Mouse (Mus musculus) neural tube, embryonic 14.5 days (tissue): ENCODE measurements around the gene Slc36a2. TPM values are rescaled to one million over a fixed set of nuclear protein-coding genes. Genes with fewer than 3 reads are reported as not detected.

Source experiments
- ATAC-seq: fragments of 200-750 bp; cut with Nextera tagmentation; 2 replicates; pipeline ENCODE4 v1.8.0; 2017; ENCODE audit warnings: low read depth, mild to moderate bottlenecking, moderate TSS enrichment, moderate library complexity
- H3K27ac ChIP-seq: fragments of 300-500 bp; sonication (generic); 2 replicates; pipeline ENCODE4 v1.5.1; 2014; ENCODE audit warnings: low read depth, mild to moderate bottlenecking, control low read depth, low read length, moderate library complexity, mixed read lengths
- H3K27me3 ChIP-seq: fragments of 300-500 bp; sonication (generic); 2 replicates; pipeline ENCODE4 v1.6.1; 2014; ENCODE audit warnings: low read length; ENCODE audit not compliant: control insufficient read depth, insufficient read depth
- H3K36me3 ChIP-seq: fragments of 300-500 bp; sonication (generic); 2 replicates; pipeline ENCODE4 v1.6.1; 2014; ENCODE audit warnings: low read length, mixed read lengths; ENCODE audit not compliant: control insufficient read depth, insufficient read depth
- H3K4me1 ChIP-seq: fragments of 300-500 bp; sonication (generic); 2 replicates; pipeline ENCODE4 v1.6.1; 2014; ENCODE audit warnings: low read length; ENCODE audit not compliant: control insufficient read depth, insufficient read depth
- H3K4me2 ChIP-seq: fragments of 300-500 bp; sonication (generic); 2 replicates; pipeline ENCODE4 v1.6.1; 2014; ENCODE audit warnings: mild to moderate bottlenecking, low read depth, low read length, control low read depth
- H3K4me3 ChIP-seq: fragments of 300-500 bp; sonication (generic); 2 replicates; pipeline ENCODE4 v1.5.1; 2014; ENCODE audit warnings: low read depth, low read length, control low read depth, mixed read lengths
- H3K9ac ChIP-seq: fragments of 300-500 bp; sonication (generic); replicated peaks from 2 replicates; pipeline ENCODE4 v1.6.1; 2014; ENCODE audit warnings: low read depth, mild to moderate bottlenecking, control low read depth, low read length, mixed read lengths
- H3K9me3 ChIP-seq: fragments of 300-500 bp; sonication (generic); 2 replicates; pipeline ENCODE4 v1.6.1; 2016; ENCODE audit warnings: low read length; ENCODE audit not compliant: control insufficient read depth
- WGBS: fragments of 180-500 bp; shearing (Covaris S2); extraction: QIAGEN DNeasy Blood & Tissue Kit; methylation state at CpG from one replicate; pipeline ENCODE4 v1.1.7; 2014; 5-methylcytosine and 5-hydroxymethylcytosine counted together
- polyA plus RNA-seq: library from polyadenylated mRNA; unstranded; fragments of >200 nt; fragmentation: Nextera tagmentation; extraction: Ambion mirVana; gene quantifications from 2 replicates; pipeline ENCODE4 v1.2.1, GENCODE M21; 2014

Slc36a2 gene
- polyA plus RNA-seq, 1 experiment from 2014 or later: 0.11 TPM

GRCm38 (mm10) chr11:55214978-55215377 lies 30.1 kb upstream of the Slc36a2 start:
- Histone ChIP-seq H3K27ac (no peak overlapping the region), H3K4me2 (no peak overlapping the region), H3K27me3 (no peaks in the 10 kb centered on the region), H3K9me3 (no peaks in the 10 kb centered on the region), H3K4me3 (no peak overlapping the region), H3K9ac (no peak overlapping the region), H3K4me1 (no peaks in the 10 kb centered on the region), H3K36me3 (peaks cover 16% of the 10 kb centered on the region; the same call in 1 of the 2 replicates)
- ATAC-seq: no peak
- 79% methylated on average over 3 of the region's 3 CpGs for WGBS

DNA sequence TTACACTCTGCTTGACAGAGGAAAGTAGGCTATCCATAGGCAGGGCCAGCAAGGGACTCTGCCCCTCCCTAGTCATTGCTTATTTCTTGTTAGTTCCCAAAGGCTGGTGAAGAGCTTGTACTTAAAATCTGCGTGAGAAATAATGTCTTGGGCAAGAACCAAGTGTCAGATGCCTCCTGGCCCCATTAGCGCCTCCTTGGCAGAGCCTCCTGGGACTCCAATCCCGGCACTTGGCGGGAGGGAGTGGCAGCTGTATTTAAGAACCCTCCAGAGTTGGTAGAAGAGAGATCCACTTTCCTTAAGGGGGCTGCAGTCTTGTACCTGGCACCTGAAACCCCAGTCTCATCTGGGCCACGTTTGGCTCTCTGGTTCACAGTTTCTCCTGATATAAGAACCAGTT lies 29.3 kb upstream of the Slc36a2 start:
- Histone ChIP-seq H3K27me3 (no peaks in the 10 kb centered on the region), H3K36me3 (peaks cover 10% of the 10 kb centered on the region; the same call in 1 of the 2 replicates), H3K9me3 (no peaks in the 10 kb centered on the region), H3K9ac (no peak overlapping the region), H3K4me2 (no peak overlapping the region), H3K4me3 (no peak overlapping the region), H3K4me1 (no peaks in the 10 kb centered on the region), H3K27ac (no peak overlapping the region)
- 87% methylated on average over 5 of the region's 5 CpGs for WGBS
- ATAC-seq: no peak

DNA sequence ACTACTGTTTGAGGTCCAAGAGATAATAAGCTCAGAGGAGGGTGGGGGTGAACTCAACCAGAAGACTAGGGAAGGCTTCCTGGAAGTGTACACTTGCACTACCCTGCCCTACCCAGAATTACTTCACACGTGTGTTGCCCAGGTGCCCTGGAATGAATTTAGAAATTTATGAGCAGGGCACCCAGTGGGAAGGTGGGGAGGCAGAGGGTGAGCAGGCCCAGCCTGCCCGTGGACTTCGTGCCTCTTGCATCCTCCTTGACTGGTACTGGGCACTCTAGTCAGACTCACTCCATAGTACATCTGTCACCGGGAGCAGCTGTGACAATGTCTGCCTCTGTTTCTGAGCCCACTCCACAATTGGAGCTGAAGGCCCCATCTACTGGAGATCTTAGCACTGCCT lies 28.6 kb upstream of the Slc36a2 start:
- no peaks in the 10 kb centered on the region for H3K9me3 ChIP-seq
- no peak for ATAC-seq

DNA sequence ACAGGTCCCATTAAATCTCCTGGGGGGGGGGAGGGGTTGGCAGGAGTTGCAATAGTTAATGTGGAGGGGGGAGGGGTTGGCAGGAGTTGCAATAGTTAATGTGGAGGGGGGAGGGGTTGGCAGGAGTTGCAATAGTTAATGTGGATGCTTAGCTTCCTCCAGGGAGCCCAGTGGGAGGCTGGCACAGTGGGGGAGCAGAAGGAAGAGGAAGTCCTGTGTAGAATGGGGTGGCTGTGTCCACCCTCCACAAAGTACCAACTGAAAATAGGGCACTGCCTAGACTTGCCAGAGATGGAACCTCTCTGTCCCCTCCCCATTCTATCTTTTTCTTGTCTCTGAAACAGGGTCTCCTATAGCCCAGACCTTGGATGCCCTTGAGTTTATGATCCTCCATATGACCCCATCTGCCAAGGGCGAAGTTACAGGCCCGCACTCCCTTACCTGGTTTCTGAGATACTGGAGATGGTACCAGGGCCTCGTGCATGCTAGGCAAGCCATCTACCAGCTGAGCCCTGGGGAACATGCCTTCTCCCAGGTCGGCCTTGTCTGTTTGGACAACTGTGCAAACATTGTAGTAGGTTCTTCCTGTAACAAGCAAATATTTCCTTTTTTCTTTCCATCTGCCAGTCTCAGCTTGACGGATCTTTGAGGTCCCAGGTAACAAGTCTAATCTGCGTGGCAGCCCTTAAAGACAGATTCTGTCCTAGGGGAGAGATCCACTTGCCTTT lies 24.9 kb upstream of the Slc36a2 start:
- no peak overlapping the region for H3K27ac ChIP-seq
- 88% methylated on average over 6 of the region's 6 CpGs for WGBS
- H3K4me3 ChIP-seq: no peak overlapping the region
- H3K9ac ChIP-seq: no peak overlapping the region
- ATAC-seq: no peak
- no peaks in the 10 kb centered on the region for H3K36me3 ChIP-seq
- H3K4me2 ChIP-seq: no peak overlapping the region
- no peaks in the 10 kb centered on the region for H3K9me3 ChIP-seq
- no peaks in the 10 kb centered on the region for H3K27me3 ChIP-seq
- peaks cover 9% of the 10 kb centered on the region; the same call in 1 of the 2 replicates for H3K4me1 ChIP-seq

More for the DNA sequence above, 28.6 kb upstream of the Slc36a2 start:
- no peak overlapping the region for H3K27ac ChIP-seq
- no peak overlapping the region for H3K4me2 ChIP-seq
- no peak overlapping the region for H3K9ac ChIP-seq
- no peaks in the 10 kb centered on the region for H3K4me1 ChIP-seq
- no peak overlapping the region for H3K4me3 ChIP-seq
- 87% methylated on average over 4 of the region's 4 CpGs for WGBS
- peaks cover 5% of the 10 kb centered on the region; the same call in 1 of the 2 replicates for H3K36me3 ChIP-seq
- no peaks in the 10 kb centered on the region for H3K27me3 ChIP-seq

GRCm38 (mm10) chr11:55209032-55209431 lies 24.2 kb upstream of the Slc36a2 start:
- Histone ChIP-seq H3K4me3 (no peak overlapping the region), H3K4me2 (no peak overlapping the region), H3K9me3 (no peaks in the 10 kb centered on the region), H3K9ac (no peak overlapping the region), H3K27me3 (no peaks in the 10 kb centered on the region), H3K27ac (no peak overlapping the region), H3K4me1 (peaks cover 9% of the 10 kb centered on the region; the same call in 1 of the 2 replicates), H3K36me3 (no peaks in the 10 kb centered on the region)
- no peak for ATAC-seq
- WGBS: 80% methylated on average over 2 of the region's 2 CpGs

DNA sequence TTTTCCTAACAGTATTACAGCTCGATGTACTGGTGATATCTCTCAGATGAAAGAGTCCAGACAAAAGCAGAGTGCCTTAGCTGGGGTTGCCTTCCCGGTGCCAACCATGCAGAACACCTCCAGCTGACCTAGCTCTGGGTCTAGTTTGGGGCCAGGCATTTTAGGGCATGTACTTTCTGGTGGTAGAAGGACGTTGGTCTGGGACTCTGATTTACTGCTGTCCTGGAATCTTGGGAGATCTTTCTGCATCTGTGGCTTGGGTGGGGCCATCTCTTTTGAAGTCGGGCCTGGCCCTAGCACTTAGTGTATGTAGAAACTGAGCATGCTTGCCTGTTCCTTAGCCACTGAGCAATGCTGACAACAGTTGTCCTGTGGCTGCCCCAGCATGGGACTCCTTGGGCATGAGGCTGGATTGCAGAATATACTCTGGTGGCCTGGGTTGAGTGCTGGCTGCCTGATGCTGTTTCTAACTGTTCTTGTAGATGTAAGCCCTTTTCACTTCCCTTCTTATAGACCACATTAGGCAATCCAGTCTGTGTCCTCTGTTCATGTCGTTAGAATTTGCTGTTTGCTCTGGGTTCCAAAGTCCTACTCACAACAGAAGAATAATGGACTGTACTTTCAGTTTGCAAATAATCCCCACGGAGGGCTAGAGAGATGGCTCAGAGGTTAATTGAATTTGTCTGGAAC lies 23.3 kb upstream of the Slc36a2 start:
- Histone ChIP-seq H3K9me3 (no peaks in the 10 kb centered on the region), H3K4me1 (peaks cover 9% of the 10 kb centered on the region; the same call in 1 of the 2 replicates), H3K9ac (no peak overlapping the region), H3K27ac (no peak overlapping the region), H3K36me3 (no peaks in the 10 kb centered on the region), H3K4me3 (no peak overlapping the region), H3K4me2 (no peak overlapping the region), H3K27me3 (no peaks in the 10 kb centered on the region)
- WGBS: 69% methylated on average over 6 of the region's 6 CpGs
- ATAC-seq: no peak

- Histone ChIP-seq H3K27ac (no peak overlapping the region), H3K9ac (peak overlapping the region; percentile 77), H3K4me1 (peaks cover 9% of the 10 kb centered on the region; the same call in 1 of the 2 replicates), H3K4me2 (peak overlapping the region; percentile 99), H3K9me3 (no peaks in the 10 kb centered on the region), H3K4me3 (peak overlapping the region; percentile 79), H3K36me3 (no peaks in the 10 kb centered on the region), H3K27me3 (no peaks in the 10 kb centered on the region)
- ATAC-seq: peak; percentile 74
- 6% methylated on average over 17 of the region's 17 CpGs for WGBS
These were observed 19.7 kb upstream of the Slc36a2 start for GRCm38 (mm10) chr11:55204602-55205001.

DNA sequence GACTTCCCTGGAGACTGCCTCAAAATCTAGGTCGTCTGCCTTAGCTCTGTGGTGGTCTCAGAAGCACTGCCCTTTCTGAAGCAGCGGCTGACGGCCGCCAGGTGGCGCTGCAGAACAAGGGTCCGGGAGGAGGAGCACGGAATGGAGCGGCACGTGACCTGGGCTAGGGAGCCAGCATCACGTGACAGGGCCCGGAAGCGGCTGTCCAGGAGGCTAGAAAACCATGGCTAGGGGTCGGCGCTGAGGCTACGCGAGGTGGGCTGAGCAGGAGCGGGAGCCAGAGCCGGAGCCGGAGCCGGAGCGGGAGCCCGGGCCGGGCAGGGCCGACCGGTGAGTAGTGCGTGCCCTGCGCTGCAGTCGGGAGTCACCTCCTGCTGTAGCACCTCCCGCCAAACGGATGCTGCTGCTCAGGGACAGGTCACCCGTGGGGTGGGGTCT lies 19.3 kb upstream of the Slc36a2 start, which contains the start of gene Slc36a1:
Gene Slc36a1, plus strand, starts transcription at position 192 of the 438 bp plus-strand sequence.
- Histone ChIP-seq H3K9me3 (no peaks in the 10 kb centered on the region), H3K36me3 (no peaks in the 10 kb centered on the region), H3K4me2 (peak within 1 kb of the TSS; percentile 99), H3K27me3 (no peaks in the 10 kb centered on the region), H3K4me1 (peaks cover 9% of the 10 kb centered on the region; the same call in 1 of the 2 replicates), H3K9ac (peak within 1 kb of the TSS; percentile 77), H3K27ac (no peak within 1 kb of the TSS), H3K4me3 (peak within 1 kb of the TSS; percentile 79)
- under 1% methylated on average over 31 of the region's 31 CpGs for WGBS
- ATAC-seq: peak; percentile 96
